Mouse (Mus musculus) adrenal gland, adult 18-20 months (tissue): ENCODE results near the gene Gng8. TPM values are rescaled to one million over a fixed set of nuclear protein-coding genes. Genes with fewer than 3 reads are reported as not detected.

ENCODE experiments used
- DNase-seq, 2 experiments: peaks; one replicate each; pipeline ENCODE4 v3.0.0; 2021 to 2022; ENCODE audit warnings: low spot score in 2 of 2
- long read RNA-seq, 2 experiments: library from polyadenylated mRNA; stranded (forward); transcript quantifications; one replicate each; pipeline ENCODE4 v2.0.0; 2021
- total RNA-seq, 2 experiments: library from RNA; stranded (reverse); gene quantifications; 1 replicate in 1 of 2; 2 replicates in 1 of 2; pipeline ENCODE4 v1.2.3; 2021

Gng8 gene
- total RNA-seq: under 1 TPM in 1 of 2 experiments, not detected in 1; 0.35 TPM
- long read RNA-seq, experiment 1: 0 reads
- long read RNA-seq, experiment 2: 0 reads

DNA sequence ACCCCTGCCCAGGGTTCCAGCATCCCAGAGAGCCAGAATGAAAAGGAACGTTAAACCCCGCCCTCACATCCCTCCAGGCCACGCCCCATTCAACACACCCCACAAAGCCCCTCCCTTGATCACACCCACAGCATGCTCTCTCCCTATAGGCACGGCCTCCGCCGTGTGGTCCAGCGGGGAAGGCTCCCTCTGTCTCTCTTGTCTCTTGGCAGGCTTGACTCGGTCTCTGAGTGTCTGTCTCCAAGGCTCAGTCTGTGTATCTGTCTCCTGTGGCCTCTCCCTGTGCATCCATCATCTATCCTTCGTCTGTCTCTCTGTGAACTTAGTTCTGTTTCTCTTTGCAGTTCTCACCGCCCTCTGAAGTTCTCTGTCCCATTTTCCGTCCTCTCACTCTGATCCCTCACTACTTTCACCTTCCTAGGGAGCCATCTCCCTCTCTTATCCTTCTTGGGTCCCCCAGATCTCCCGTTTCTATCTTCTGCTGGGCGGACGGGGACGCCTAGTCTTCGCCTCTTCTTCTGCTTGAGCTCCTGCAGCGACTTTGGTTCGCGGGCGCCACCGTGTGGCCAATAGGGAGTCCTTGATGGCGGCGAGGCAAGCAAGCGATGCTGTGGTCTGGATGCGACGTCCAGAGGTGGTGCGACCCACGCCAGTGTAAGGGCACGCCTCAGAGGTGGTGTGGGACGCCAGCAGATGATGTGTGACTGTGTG lies at the start of gene Gng8:
Gene Gng8, plus strand, starts transcription at position 146 of the 711 bp plus-strand sequence.
- peak; percentile 82 to 87 for DNase-seq

DNA sequence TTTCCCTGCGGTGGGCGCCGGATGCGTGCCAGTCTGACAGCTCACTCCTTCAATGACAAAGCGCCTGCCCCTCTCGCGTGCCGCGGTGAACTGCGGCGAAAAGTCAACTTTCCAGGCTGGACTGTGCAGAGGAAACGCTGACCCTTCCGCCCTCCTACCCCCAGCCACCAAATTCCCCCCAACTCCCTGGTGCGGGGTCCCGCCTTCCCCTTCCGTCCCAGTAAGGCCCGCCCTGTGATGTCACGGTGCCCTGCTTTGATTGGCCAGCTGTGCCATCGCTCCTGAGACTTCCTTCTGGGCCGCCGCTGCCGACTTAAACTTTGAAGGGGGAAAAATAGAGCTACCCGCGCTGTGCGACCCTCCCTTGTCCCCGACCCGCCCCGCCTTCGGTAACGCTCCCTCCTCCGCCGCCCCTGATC lies 48.9 kb upstream of the Gng8 start, which contains the start of gene Prkd2:
Gene Prkd2, plus strand, starts transcription at position 258 of the 419 bp plus-strand sequence.
- DNase-seq: peak; percentile 89 to 91

DNA sequence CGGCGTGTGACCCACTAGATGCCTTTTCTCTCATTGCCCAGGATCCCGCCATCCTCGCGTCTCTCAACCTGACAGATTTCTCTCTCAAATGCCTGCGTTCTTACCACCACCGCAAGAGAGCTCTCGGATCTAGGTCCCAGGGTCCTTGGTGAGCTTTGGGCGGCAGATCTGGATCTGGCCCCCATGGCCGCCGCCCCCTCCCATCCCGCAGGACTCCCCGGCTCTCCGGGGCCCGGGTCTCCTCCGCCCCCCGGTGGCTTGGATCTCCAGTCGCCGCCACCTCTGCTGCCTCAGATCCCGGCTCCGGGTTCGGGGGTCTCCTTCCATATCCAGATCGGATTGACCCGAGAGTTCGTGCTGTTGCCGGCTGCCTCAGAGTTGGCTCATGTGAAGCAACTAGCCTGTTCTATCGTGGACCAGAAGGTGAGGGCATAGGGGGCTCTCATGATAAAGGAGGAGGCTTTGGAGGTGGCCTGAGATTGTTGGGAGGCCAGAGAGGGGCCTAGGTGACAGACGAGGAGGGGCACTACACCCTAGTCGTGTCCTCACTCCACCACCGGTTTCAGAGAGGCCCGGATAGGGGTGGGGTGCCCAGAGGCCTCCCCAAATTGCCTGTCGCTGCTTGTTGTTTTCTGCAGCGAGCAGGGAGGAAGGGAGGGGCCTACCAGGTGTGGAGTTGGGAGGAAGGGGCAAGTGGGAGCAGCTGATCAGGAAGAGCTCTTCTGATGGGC lies 48.0 kb upstream of the Gng8 start:
- DNase-seq: no peak

DNA sequence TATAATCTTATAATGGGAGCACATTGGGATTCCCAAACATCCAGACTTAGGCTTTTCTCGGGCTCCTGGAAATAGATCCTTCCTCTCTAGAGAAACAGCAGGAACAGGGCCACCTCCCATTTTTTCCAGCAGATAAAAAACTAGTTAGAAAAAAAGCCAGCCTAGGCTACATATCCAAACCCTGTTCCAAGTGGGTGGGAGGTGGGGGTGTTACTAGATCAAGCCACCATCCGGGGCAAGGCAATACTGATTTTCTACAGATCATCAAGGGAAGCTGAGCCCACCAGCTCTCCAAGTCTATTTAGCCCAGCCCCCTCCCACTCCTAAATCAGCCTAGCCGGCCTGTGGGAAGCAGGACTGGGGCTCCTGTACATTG lies 46.9 kb upstream of the Gng8 start:
- no peak for DNase-seq

GRCm38 (mm10) chr7:16845072-16845819 lies 46.3 kb upstream of the Gng8 start:
- DNase-seq: peak in 1 of 2 experiments; percentile 37

DNA sequence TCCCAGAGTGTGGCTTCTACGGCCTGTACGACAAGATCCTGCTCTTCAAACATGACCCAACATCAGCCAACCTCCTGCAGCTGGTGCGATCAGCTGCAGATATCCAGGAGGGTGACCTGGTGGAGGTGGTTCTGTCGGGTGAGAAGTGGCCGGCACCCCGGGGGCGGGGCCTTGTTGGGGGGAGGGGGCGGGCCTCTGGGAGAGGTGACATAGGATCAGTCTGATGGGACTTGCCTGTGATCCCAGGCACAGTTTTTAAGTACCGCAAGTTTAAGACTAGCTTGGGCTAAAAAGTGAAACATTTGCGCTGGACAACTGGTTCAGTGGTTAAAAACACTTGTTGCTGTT lies 45.8 kb upstream of the Gng8 start:
- no peak for DNase-seq

- DNase-seq: no peak
Measured at GRCm38 (mm10) chr7:16846775-16847174, 44.8 kb upstream of the Gng8 start.

- DNase-seq: no peak
Measured at GRCm38 (mm10) chr7:16847507-16847906, 44.1 kb upstream of the Gng8 start.

DNA sequence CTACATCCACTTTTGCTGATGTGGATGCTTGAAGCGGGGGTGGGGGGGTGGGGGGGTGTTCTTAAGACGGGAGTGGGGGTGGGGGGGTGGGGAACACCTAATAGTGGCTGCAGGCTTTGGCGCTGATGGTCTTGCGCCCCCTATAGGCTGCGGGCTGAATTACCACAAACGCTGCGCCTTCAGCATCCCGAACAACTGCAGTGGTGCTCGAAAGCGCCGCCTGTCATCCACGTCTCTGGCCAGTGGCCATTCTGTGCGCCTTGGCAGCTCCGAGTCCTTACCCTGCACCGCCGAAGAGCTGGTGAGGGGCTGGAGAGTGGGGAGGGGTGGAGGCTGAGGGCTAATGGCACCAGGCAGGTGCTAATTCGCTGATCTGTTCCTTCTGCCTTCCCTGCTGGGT lies 43.0 kb upstream of the Gng8 start:
- DNase-seq: peak; percentile 47 to 69

GRCm38 (mm10) chr7:16851636-16852035 lies 40.0 kb upstream of the Gng8 start:
- DNase-seq: no peak

GRCm38 (mm10) chr7:16853302-16853831 lies 38.2 kb upstream of the Gng8 start:
- DNase-seq: no peak

DNA sequence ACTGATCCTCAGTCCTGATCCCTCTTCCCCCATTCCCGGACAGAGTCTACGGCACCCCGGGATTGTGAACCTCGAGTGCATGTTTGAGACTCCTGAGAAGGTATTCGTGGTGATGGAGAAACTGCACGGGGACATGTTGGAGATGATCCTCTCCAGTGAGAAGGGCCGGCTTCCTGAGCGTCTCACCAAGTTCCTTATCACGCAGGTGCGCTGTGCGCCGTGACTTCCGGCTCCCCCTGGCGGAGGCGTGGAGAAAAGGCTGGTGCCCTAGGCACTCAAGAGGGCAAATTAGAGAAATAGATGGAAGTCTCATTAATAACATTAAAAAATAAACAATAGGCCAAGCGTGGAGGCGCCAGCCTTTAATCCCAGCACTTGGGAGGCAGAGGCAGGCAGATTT lies 33.2 kb upstream of the Gng8 start:
- peak in 1 of 2 experiments; percentile 52 for DNase-seq

DNA sequence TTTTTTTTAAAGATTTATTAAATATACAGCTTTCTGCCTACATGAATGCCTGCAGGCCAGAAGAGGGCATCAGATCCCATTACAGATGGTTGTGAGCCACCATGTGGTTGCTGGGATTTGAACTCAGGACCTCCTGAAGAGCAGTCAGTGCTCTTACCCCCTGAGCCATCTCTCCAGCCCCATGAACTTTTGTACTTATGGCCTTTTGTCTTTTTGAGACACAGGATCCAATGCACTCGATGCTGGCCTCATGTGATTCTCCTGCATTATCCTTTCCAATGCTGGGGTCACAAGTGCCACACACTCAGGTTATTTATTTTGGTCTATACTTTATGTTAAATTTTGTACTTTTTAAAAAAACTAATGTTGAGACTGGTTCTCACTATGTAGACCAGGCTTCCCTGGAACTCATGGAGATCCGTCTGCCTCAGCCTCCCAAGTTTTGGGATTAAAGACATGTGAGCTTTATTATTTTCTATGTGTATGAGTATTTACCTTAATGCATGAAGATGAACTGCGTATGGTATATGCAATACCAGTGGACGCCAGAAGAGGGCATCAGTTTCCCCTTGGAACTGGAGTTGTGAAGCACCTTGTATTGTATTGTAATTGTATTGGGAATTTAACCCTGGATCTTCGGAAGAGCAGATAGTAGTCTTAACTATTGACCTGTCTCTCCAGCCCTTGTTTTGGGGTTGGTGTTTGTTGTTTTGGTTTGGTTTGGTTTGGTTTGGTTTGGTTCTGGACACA lies 31.5 kb upstream of the Gng8 start:
- DNase-seq: peak; percentile 56 to 66

GRCm38 (mm10) chr7:16867488-16867887 lies 24.1 kb upstream of the Gng8 start:
- no peak for DNase-seq

- DNase-seq: no peak
Measured at GRCm38 (mm10) chr7:16869497-16869896, 22.1 kb upstream of the Gng8 start.

GRCm38 (mm10) chr7:16871600-16871999 lies 20.0 kb upstream of the Gng8 start:
- DNase-seq: no peak

DNA sequence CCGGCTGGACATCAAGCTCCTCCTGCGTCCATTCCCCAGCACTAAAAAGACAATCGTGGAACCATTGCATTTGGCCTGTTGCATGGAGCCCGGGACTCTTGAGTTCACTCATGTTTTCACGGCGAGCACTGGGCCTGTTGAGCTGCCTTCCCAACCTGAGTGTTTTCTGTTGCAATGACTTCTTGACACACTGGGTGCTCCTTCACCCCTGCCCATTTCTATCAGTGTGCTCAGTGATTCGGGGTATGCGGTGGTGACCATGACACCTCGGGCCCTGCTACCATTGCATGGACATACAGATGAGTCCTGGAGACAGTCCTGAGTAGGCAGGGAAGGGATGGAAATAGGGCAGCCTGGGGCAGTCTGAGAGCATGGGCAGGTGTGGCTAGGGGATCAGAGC lies 19.1 kb upstream of the Gng8 start:
- no peak for DNase-seq

DNA sequence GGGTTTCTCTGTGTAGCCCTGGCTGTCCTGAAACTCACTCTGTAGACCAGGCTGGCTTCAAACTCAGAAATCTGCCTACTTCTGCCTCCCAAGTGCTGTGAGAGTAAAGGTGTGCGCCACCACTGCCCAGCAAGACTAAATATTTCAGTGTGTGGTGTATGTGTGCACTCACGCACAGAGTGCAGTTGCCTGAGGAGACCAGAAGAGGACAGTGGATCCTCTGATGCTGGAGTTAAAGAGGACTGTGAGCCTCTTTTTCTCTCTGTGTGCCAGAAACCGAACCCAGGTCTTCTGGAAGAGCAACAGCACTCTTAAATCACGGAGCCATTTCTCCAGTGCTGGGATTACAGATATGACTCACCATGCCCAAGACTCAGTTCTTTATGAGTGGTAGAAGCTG lies 18.2 kb upstream of the Gng8 start:
- no peak for DNase-seq

DNA sequence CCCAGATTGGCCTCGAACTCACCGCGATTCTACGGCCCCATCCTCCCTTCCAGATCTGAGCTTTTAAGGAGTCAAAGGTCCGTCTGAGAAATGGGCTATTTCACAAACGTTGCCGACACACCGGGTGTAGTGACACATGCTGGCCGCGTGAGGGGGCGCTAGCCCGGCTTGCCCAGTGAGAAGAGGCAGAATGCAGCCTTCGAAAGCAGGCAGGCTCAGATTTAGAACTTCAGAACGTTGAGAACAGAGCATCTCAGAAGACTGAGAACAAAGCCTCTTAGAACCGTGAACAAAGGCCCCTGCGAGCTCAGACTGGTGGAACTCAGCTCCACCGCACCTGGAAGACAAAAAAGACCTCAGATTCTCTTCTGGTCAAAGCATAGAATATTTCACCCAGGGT lies 17.4 kb upstream of the Gng8 start:
- DNase-seq: peak; percentile 72 to 81

GRCm38 (mm10) chr7:16874756-16875309 lies 16.8 kb upstream of the Gng8 start:
- peak; percentile 95 to 98 for DNase-seq

- DNase-seq: no peak
Measured at GRCm38 (mm10) chr7:16875310-16875325, 16.5 kb upstream of the Gng8 start, which contains the start of gene Dact3. TSS of gene Dact3 (plus strand) at chr7:16875317.
